Mouse (Mus musculus) MEL (cell line): ENCODE measurements around the gene Sec23b. TPM values are rescaled to one million over a fixed set of nuclear protein-coding genes. Genes with fewer than 3 reads are reported as not detected.

Source experiments
- DNase-seq: peaks from one replicate; pipeline ENCODE4 v3.0.0; 2011; ENCODE audit warnings: low read depth, low spot score
- H3K27ac ChIP-seq: 2 replicates; pipeline ENCODE4 v1.5.1; 2012; ENCODE audit warnings: low read depth, mild to moderate bottlenecking, control low read depth, low read length, moderate library complexity; ENCODE audit not compliant: control insufficient read depth
- H3K27me3 ChIP-seq, 2 experiments: fragments of 150-350 bp in 1 of 2; sonication (generic) in 1 of 2; 2 replicates each; pipeline ENCODE4 v1.6.1; 2012; ENCODE audit warnings: low read length in 2 of 2, mild to moderate bottlenecking in 2 of 2, improper control_type of control experiment in 1 of 2, moderate library complexity in 1 of 2; ENCODE audit not compliant: insufficient read depth in 2 of 2, control insufficient read depth in 1 of 2
- H3K36me3 ChIP-seq, 2 experiments: 2 replicates each; pipeline ENCODE4 v1.6.1; 2012 to 2014; ENCODE audit warnings: low read length in 2 of 2, improper control_type of control experiment in 1 of 2, inconsistent platforms in 1 of 2, mild to moderate bottlenecking in 1 of 2; ENCODE audit not compliant: insufficient read depth in 2 of 2, control insufficient read depth in 1 of 2
- H3K4me1 ChIP-seq, 2 experiments: fragments of 150-350 bp in 1 of 2; sonication (generic) in 1 of 2; 2 replicates each; pipeline ENCODE4 v1.6.1; 2012; ENCODE audit warnings: low read length in 2 of 2, improper control_type of control experiment in 1 of 2, mild to moderate bottlenecking in 1 of 2; ENCODE audit not compliant: insufficient read depth in 2 of 2, control insufficient read depth in 1 of 2
- H3K4me3 ChIP-seq, 2 experiments: fragments of 150-350 bp in 1 of 2; sonication (generic) in 1 of 2; 2 replicates each; pipeline ENCODE4 v1.5.1; 2012; ENCODE audit warnings: low read depth in 2 of 2, low read length in 2 of 2, mild to moderate bottlenecking in 2 of 2, moderate library complexity in 2 of 2, control low read depth in 1 of 2, improper control_type of control experiment in 1 of 2; ENCODE audit not compliant: control insufficient read depth in 1 of 2, insufficient read depth in 1 of 2
- H3K79me2 ChIP-seq: 2 replicates; pipeline ENCODE4 v1.6.1; 2012; ENCODE audit warnings: mild to moderate bottlenecking, low read length, moderate library complexity; ENCODE audit not compliant: control insufficient read depth, poor library complexity, insufficient read depth
- H3K9ac ChIP-seq: 2 replicates; pipeline ENCODE4 v1.6.1; 2012; ENCODE audit warnings: low read depth, mild to moderate bottlenecking, control low read depth, low read length, moderate library complexity; ENCODE audit not compliant: control insufficient read depth, poor library complexity, severe bottlenecking
- H3K9me3 ChIP-seq: fragments of 150-350 bp; sonication (generic); replicated peaks from 2 replicates; pipeline ENCODE4 v1.6.1; 2012; ENCODE audit warnings: mild to moderate bottlenecking, low read length, improper control_type of control experiment, moderate library complexity; ENCODE audit not compliant: insufficient read depth
- BHLHE40 ChIP-seq: IDR thresholded peaks from 2 replicates; pipeline ENCODE4 v1.6.1; 2012; ENCODE audit warnings: low read depth, mild to moderate bottlenecking, inconsistent platforms, low read length, improper control_type of control experiment, borderline replicate concordance
- CHD1 ChIP-seq: IDR thresholded peaks from 2 replicates; pipeline ENCODE4 v1.6.1; 2012; ENCODE audit warnings: low read depth, mild to moderate bottlenecking, inconsistent platforms, low read length, improper control_type of control experiment
- CHD2 ChIP-seq: IDR thresholded peaks from 2 replicates; pipeline ENCODE4 v1.6.1; 2011; ENCODE audit warnings: low read length, improper control_type of control experiment
- CTCF ChIP-seq, 3 experiments: IDR thresholded peaks in 2 of 3; conservative IDR thresholded peaks in 1 of 3; 2 replicates each; pipeline ENCODE4 v1.5.1; 2011 to 2012; ENCODE audit warnings: low read length in 3 of 3, low read depth in 2 of 3, mild to moderate bottlenecking in 2 of 3, improper control_type of control experiment in 1 of 3, inconsistent platforms in 1 of 3, mixed read lengths in 1 of 3, moderate library complexity in 1 of 3; ENCODE audit not compliant: control insufficient read depth in 1 of 3, insufficient read depth in 1 of 3, poor library complexity in 1 of 3, severe bottlenecking in 1 of 3
- E2F4 ChIP-seq: IDR thresholded peaks from 2 replicates; pipeline ENCODE4 v1.6.1; 2011; ENCODE audit warnings: low read depth, low read length, improper control_type of control experiment, borderline replicate concordance
- EP300 ChIP-seq, 2 experiments: IDR thresholded peaks; 2 replicates each; pipeline ENCODE4 v1.6.1; 2011; ENCODE audit warnings: improper control_type of control experiment in 2 of 2, low read length in 2 of 2, low read depth in 1 of 2, mild to moderate bottlenecking in 1 of 2
- ETS1 ChIP-seq: IDR thresholded peaks from 2 replicates; pipeline ENCODE4 v1.6.1; 2012; ENCODE audit warnings: low read depth, mild to moderate bottlenecking, inconsistent platforms, low read length, improper control_type of control experiment, moderate library complexity
- GABPA ChIP-seq: IDR thresholded peaks from 2 replicates; pipeline ENCODE4 v1.6.1; 2012; ENCODE audit warnings: low read depth, mild to moderate bottlenecking, inconsistent platforms, low read length, improper control_type of control experiment, moderate library complexity
- HCFC1 ChIP-seq: IDR thresholded peaks from 2 replicates; pipeline ENCODE4 v1.6.1; 2012; ENCODE audit warnings: low read depth, mild to moderate bottlenecking, inconsistent platforms, low read length, improper control_type of control experiment, moderate library complexity
- JUND ChIP-seq: IDR thresholded peaks from 2 replicates; pipeline ENCODE4 v1.6.1; 2011; ENCODE audit warnings: low read depth, mild to moderate bottlenecking, improper control_type of control experiment, low read length
- KAT2A ChIP-seq: conservative IDR thresholded peaks from 2 replicates; pipeline ENCODE4 v1.6.1; 2012; ENCODE audit warnings: low read depth, low read length, improper control_type of control experiment, inconsistent platforms
- MAFK ChIP-seq: IDR thresholded peaks from 2 replicates; pipeline ENCODE4 v1.6.1; 2011; ENCODE audit warnings: low read depth, mild to moderate bottlenecking, low read length, improper control_type of control experiment, borderline replicate concordance
- MAX ChIP-seq: IDR thresholded peaks from 2 replicates; pipeline ENCODE4 v1.6.1; 2011; ENCODE audit warnings: low read length, improper control_type of control experiment
- MAZ ChIP-seq: IDR thresholded peaks from 2 replicates; pipeline ENCODE4 v1.6.1; 2012; ENCODE audit warnings: low read depth, mild to moderate bottlenecking, inconsistent platforms, low read length, improper control_type of control experiment
- MEF2A ChIP-seq: IDR thresholded peaks from 2 replicates; pipeline ENCODE4 v1.6.1; 2014; ENCODE audit warnings: low read depth, mild to moderate bottlenecking, inconsistent platforms, low read length, improper control_type of control experiment; ENCODE audit not compliant: poor library complexity, insufficient replicate concordance, severe bottlenecking; ENCODE audit errors: extremely low read depth
- MXI1 ChIP-seq: IDR thresholded peaks from 2 replicates; pipeline ENCODE4 v1.6.1; 2011; ENCODE audit warnings: mild to moderate bottlenecking, low read depth, low read length, improper control_type of control experiment
- MYC ChIP-seq: IDR thresholded peaks from 2 replicates; pipeline ENCODE4 v1.6.1; 2011; ENCODE audit warnings: low read depth, mild to moderate bottlenecking, low read length, improper control_type of control experiment, moderate library complexity
- NELFE ChIP-seq: IDR thresholded peaks from 2 replicates; pipeline ENCODE4 v1.6.1; 2011; ENCODE audit warnings: low read depth, low read length, improper control_type of control experiment
- NRF1 ChIP-seq: IDR thresholded peaks from 2 replicates; pipeline ENCODE4 v1.6.1; 2014; ENCODE audit warnings: low read depth, mild to moderate bottlenecking, inconsistent platforms, low read length, improper control_type of control experiment, moderate library complexity; ENCODE audit not compliant: poor library complexity, insufficient read depth, severe bottlenecking
- POLR2A ChIP-seq, 2 experiments: IDR thresholded peaks; 2 replicates each; pipeline ENCODE4 v1.6.1; 2011 to 2012; ENCODE audit warnings: low read length in 2 of 2, mild to moderate bottlenecking in 2 of 2, control low read depth in 1 of 2, improper control_type of control experiment in 1 of 2, low read depth in 1 of 2, moderate library complexity in 1 of 2; ENCODE audit not compliant: control insufficient read depth in 1 of 2, insufficient read depth in 1 of 2, poor library complexity in 1 of 2
- POLR2AphosphoS2 ChIP-seq: IDR thresholded peaks from 2 replicates; pipeline ENCODE4 v1.6.1; 2011; ENCODE audit warnings: low read length, improper control_type of control experiment
- POLR2AphosphoS5 ChIP-seq: IDR thresholded peaks from 2 replicates; pipeline ENCODE4 v1.6.1; 2012; ENCODE audit warnings: low read depth, borderline replicate concordance, mild to moderate bottlenecking, inconsistent platforms, low read length, moderate library complexity, mixed read lengths
- RAD21 ChIP-seq: IDR thresholded peaks from 2 replicates; pipeline ENCODE4 v1.6.1; 2011; ENCODE audit warnings: mild to moderate bottlenecking, low read depth, low read length, improper control_type of control experiment
- RCOR1 ChIP-seq: IDR thresholded peaks from 2 replicates; pipeline ENCODE4 v1.6.1; 2012; ENCODE audit warnings: low read depth, mild to moderate bottlenecking, inconsistent platforms, low read length, improper control_type of control experiment
- SIN3A ChIP-seq: IDR thresholded peaks from 2 replicates; pipeline ENCODE4 v1.6.1; 2012; ENCODE audit warnings: low read length, improper control_type of control experiment, inconsistent platforms
- SMC3 ChIP-seq: IDR thresholded peaks from 2 replicates; pipeline ENCODE4 v1.6.1; 2011; ENCODE audit warnings: low read depth, low read length, improper control_type of control experiment
- TAL1 ChIP-seq: IDR thresholded peaks from 2 replicates; pipeline ENCODE4 v1.6.1; 2012; ENCODE audit warnings: mild to moderate bottlenecking, inconsistent platforms, low read length, moderate library complexity, mixed read lengths
- TBP ChIP-seq: IDR thresholded peaks from 2 replicates; pipeline ENCODE4 v1.8.0; 2011; ENCODE audit warnings: low read depth, low read length, improper control_type of control experiment
- TCF12 ChIP-seq: IDR thresholded peaks from 2 replicates; pipeline ENCODE4 v1.6.1; 2014; ENCODE audit warnings: low read depth, mild to moderate bottlenecking, inconsistent platforms, low read length, improper control_type of control experiment, moderate library complexity
- UBTF ChIP-seq: IDR thresholded peaks from 2 replicates; pipeline ENCODE4 v1.6.1; 2012; ENCODE audit warnings: low read depth, mild to moderate bottlenecking, inconsistent platforms, low read length, improper control_type of control experiment, moderate library complexity, borderline replicate concordance; ENCODE audit not compliant: insufficient read depth
- USF1 ChIP-seq: IDR thresholded peaks from 2 replicates; pipeline ENCODE4 v1.6.1; 2014; ENCODE audit warnings: low read depth, mild to moderate bottlenecking, inconsistent platforms, low read length, improper control_type of control experiment, moderate library complexity
- USF2 ChIP-seq, 2 experiments: IDR thresholded peaks; 2 replicates each; pipeline ENCODE4 v1.6.1; 2011 to 2012; ENCODE audit warnings: improper control_type of control experiment in 2 of 2, low read length in 2 of 2, borderline replicate concordance in 1 of 2, inconsistent platforms in 1 of 2, low read depth in 1 of 2, mild to moderate bottlenecking in 1 of 2; ENCODE audit not compliant: insufficient read depth in 1 of 2
- ZKSCAN1 ChIP-seq: IDR thresholded peaks from 2 replicates; pipeline ENCODE4 v1.6.1; 2012; ENCODE audit warnings: low read depth, mild to moderate bottlenecking, inconsistent platforms, low read length, improper control_type of control experiment, moderate library complexity
- ZMIZ1 ChIP-seq: IDR thresholded peaks from 2 replicates; pipeline ENCODE4 v1.6.1; 2012; ENCODE audit warnings: low read depth, mild to moderate bottlenecking, inconsistent platforms, low read length, improper control_type of control experiment, moderate library complexity
- polyA plus RNA-seq, 2 experiments: library from polyadenylated mRNA; stranded (reverse) in 1 of 2; unstranded in 1 of 2; fragments of >175 nt in 1 of 2; fragments of >200 nt in 1 of 2; gene quantifications; 2 replicates each; pipeline versions ENCODE4 v1.2.1 to v1.2.4; 2012; ENCODE audit warnings: low replicate concordance in 2 of 2, low read depth in 1 of 2; ENCODE audit not compliant: insufficient read length in 2 of 2, insufficient read depth in 1 of 2, missing spikeins in 1 of 2
- total RNA-seq: library from RNA; depleted of rRNA; stranded (reverse); fragments of 300-350 nt; gene quantifications from 2 replicates; pipeline ENCODE4 v1.2.3, GENCODE M21; 2012

Gene Sec23b
- total and polyA plus RNA-seq, 3 experiments: 78.7 to 89.8 TPM; not detected in 1

GRCm38 (mm10) chr2:144599831-144600687 is 44.0 kb downstream of the Sec23b start, which contains the start of gene Dtd1:
Gene Dtd1 (plus strand): TSS chr2:144599897.
- peak within 1 kb of the TSS; percentile 97 for H3K9ac ChIP-seq
- peak within 1 kb of the TSS; percentile 58 for H3K27ac ChIP-seq
- H3K9me3 ChIP-seq: no peaks in the 10 kb centered on the region
- H3K27me3 ChIP-seq: no peaks in the 10 kb centered on the region
- H3K36me3 ChIP-seq: peaks cover 0 to 5% of the 10 kb centered on the region in 2 experiments; a peak in 2 of 4 replicates
- H3K4me1 ChIP-seq: peaks cover 0 to 3% of the 10 kb centered on the region in 2 experiments; a peak in 2 of 4 replicates
- peak within 1 kb of the TSS; percentile 94 to 95 for H3K4me3 ChIP-seq
- H3K79me2 ChIP-seq: peaks cover 1% of the 10 kb centered on the region; the same call in 1 of the 2 replicates
- DNase-seq: peak; percentile 91
- TF ChIP-seq MXI1 (peak; percentile 80; the same call in 1 of the 2 replicates), CTCF (IDR thresholded peaks at IDR 0.05 in 2 of 3, conservative IDR thresholded peaks at IDR 0.05 in 1 of 3; ENCODE audit: control insufficient read depth in 1 of 3, insufficient read depth in 1 of 3, low read depth in 2 of 3, low read length in 3 of 3, poor library complexity in 1 of 3, severe bottlenecking in 1 of 3) (peak; percentile 51 to 85 (median 73); a peak in 5 of 6 replicates), E2F4 (no peak), UBTF (no peak), ZKSCAN1 (no peak), MAX (peak; percentile 81), CHD2 (no peak), CHD1 (no peak), ETS1 (no peak), KAT2A (no peak), TAL1 (no peak), JUND (no peak), POLR2AphosphoS5 (no peak; the same call in 1 of the 2 replicates), MEF2A (no peak), MAFK (no peak), USF1 (peak; percentile 56), RAD21 (no peak; the same call in 1 of the 2 replicates), NELFE (peak; percentile 75), POLR2A (IDR thresholded peaks at IDR 0.05; ENCODE audit: control insufficient read depth in 1 of 2, insufficient read depth in 1 of 2, low read depth in 1 of 2, low read length in 2 of 2, poor library complexity in 1 of 2) (peak; percentile 82 to 84), TCF12 (peak; percentile 25; the same call in 1 of the 2 replicates), HCFC1 (peak; percentile 69), RCOR1 (no peak), SMC3 (peak; percentile 31; the same call in 1 of the 2 replicates), TBP (peak; percentile 42; the same call in 1 of the 2 replicates), MYC (peak; percentile 89), GABPA (no peak), POLR2AphosphoS2 (peak; percentile 57; the same call in 1 of the 2 replicates), NRF1 (0 out of 2 replicates have a peak, but pooled peaks have one; percentile 7), SIN3A (peak; percentile 48), ZMIZ1 (peak; percentile 71; the same call in 1 of the 2 replicates), BHLHE40 (peak; percentile 93), MAZ (no peak), EP300 (IDR thresholded peaks at IDR 0.05; ENCODE audit: low read depth in 1 of 2, low read length in 2 of 2) (0 out of 4 replicates have a peak, but pooled peaks of 1 of the 2 experiments have one; percentile 17), USF2 (IDR thresholded peaks at IDR 0.05; ENCODE audit: borderline replicate concordance in 1 of 2, insufficient read depth in 1 of 2, low read depth in 1 of 2, low read length in 2 of 2) (no peak)
